Mouse (Mus musculus) G1E (cell line): Measurements from ENCODE around the gene Olfr492.

Experiments used
- CTCF ChIP-seq: IDR thresholded peaks from 2 replicates; pipeline ENCODE4 v1.5.1; 2012; ENCODE audit warnings: low read depth, low read length, inconsistent platforms, mixed read lengths
- GATA2 ChIP-seq: IDR thresholded peaks from 2 replicates; pipeline ENCODE4 v1.6.1; 2012; ENCODE audit warnings: low read depth, low read length, inconsistent platforms, borderline replicate concordance
- TAL1 ChIP-seq: conservative IDR thresholded peaks from 2 replicates; pipeline ENCODE4 v1.6.1; 2012; ENCODE audit warnings: low read depth, low read length, inconsistent platforms, mixed read lengths

GRCm38 (mm10) chr7:108313151-108313550, 10.3 kb downstream of the Olfr492 start, which contains the start of gene Olfr491:
- no peak for TF ChIP-seq CTCF
- TF ChIP-seq GATA2: no peak
- no peak for TF ChIP-seq TAL1
